In genomic region chr6:85431842-85432431, GRCm38 (mm10) we compare ENCODE assay signal across 8 mouse cellular contexts. TPM values are rescaled to one million over a fixed set of nuclear protein-coding genes. Genes with fewer than 3 reads are reported as not detected.
DNase-seq lines count a peak whose midpoint lies in the region; ATAC-seq lines count a peak whose summit lies in the region.

Gene Smyd5 (plus strand): TSS chr6:85431989.

- peak; percentile 87 for ATAC-seq in megakaryocyte, adult 5-6 weeks (ENCODE audit: poor library complexity, severe bottlenecking)

- peak; percentile 90 to 97 for DNase-seq in adrenal gland, adult (ENCODE audit: inconsistent age in 2 of 2, low spot score in 1 of 2)
- peak; percentile 90 for DNase-seq in embryo, embryonic 10 days (ENCODE audit: low spot score)
- DNase-seq in gastrocnemius, postnatal 10 days: peak; percentile 86
- DNase-seq in induced T-regulatory cell, adult 2 months (ENCODE audit: low read depth): peak; percentile 91
- peak; percentile 73 to 82 for DNase-seq in left cerebral cortex, adult 8-10 months (ENCODE audit: low spot score in 2 of 2)
- DNase-seq in right cerebral cortex, adult 2 months (ENCODE audit: low spot score in 2 of 2): peak; percentile 81
- peak; percentile 87 for DNase-seq in urinary bladder, postnatal 14 days (ENCODE audit: low spot score)

RNA-seq across cellular contexts. Expression of gene Smyd5, which starts in this region (rescaled TPM):
- total RNA-seq in gastrocnemius, postnatal 10 days (2021): 10 to 100 TPM; 12.2 to 13.7 TPM
- 10 to 100 TPM; 53.0 to 58.7 (median 54.3) TPM for total RNA-seq in left cerebral cortex, adult 8-10 months (2022)
- total RNA-seq in megakaryocyte, adult 5-6 weeks (2015): 7.2 and 8.3 TPM in 2 replicates
- 10.0 and 11.2 TPM in 2 replicates for total RNA-seq in megakaryocyte, adult 5-6 weeks (2017)

Comparison
In these comparisons a context has a peak if more than half of its experiments do, and no peak if none do; other contexts are left out.
1. Peak in every context shown above with its lines: DNase-seq and ATAC-seq.